Mouse (Mus musculus) myocyte (in vitro differentiated cells): ENCODE results near the gene Vdr.

Experiments used
- CEBPB ChIP-seq: IDR thresholded peaks from 2 replicates; pipeline ENCODE4 v1.6.1; 2011; ENCODE audit warnings: mild to moderate bottlenecking, moderate library complexity; ENCODE audit not compliant: poor library complexity, insufficient read depth, severe bottlenecking
- E2F4 ChIP-seq: IDR thresholded peaks from one replicate; pipeline ENCODE4 v1.6.1; 2011; ENCODE audit warnings: mild to moderate bottlenecking, control low read depth, moderate library complexity; ENCODE audit not compliant: insufficient read depth
- MAX ChIP-seq: IDR thresholded peaks from one replicate; pipeline ENCODE4 v1.6.1; 2011; ENCODE audit warnings: low read depth, mild to moderate bottlenecking, control low read depth
- POLR2A ChIP-seq: IDR thresholded peaks from one replicate; pipeline ENCODE4 v1.6.1; 2011; ENCODE audit warnings: low read depth, mild to moderate bottlenecking, control low read depth, moderate library complexity; ENCODE audit not compliant: insufficient read length
- REST ChIP-seq: IDR thresholded peaks from one replicate; pipeline ENCODE4 v1.6.1; 2011; ENCODE audit warnings: mild to moderate bottlenecking, control low read depth, moderate library complexity; ENCODE audit not compliant: insufficient read depth, insufficient read length
- SRF ChIP-seq: IDR thresholded peaks from one replicate; pipeline ENCODE4 v1.6.1; 2011; ENCODE audit warnings: low read depth; ENCODE audit not compliant: control insufficient read depth, insufficient read length
- USF1 ChIP-seq: IDR thresholded peaks from one replicate; pipeline ENCODE4 v1.6.1; 2011; ENCODE audit warnings: low read depth, mild to moderate bottlenecking, control low read depth, moderate library complexity

DNA sequence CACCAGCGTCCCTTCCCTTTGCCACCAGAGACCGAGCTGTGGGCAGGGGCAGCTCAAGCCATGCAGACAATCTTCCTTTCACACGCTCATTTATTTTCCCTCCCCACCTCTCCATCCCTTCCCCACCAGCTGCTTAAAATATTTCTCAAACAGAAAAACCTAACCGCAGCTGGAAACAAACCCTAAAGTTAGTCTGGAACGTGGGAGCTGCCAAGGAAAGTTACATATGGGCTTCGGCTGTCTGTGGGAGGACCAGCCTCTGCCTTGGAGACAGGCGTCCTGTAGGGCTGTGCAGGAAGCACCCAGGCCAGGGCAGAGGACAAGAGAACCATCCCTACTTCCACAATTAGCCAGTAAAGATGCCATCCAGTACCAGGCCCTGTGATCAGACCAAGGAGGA lies 39.8 kb upstream of the Vdr start:
- TF ChIP-seq POLR2A: no peak
- TF ChIP-seq MAX: no peak
- no peak for TF ChIP-seq CEBPB
- TF ChIP-seq USF1: no peak
- no peak for TF ChIP-seq E2F4
- TF ChIP-seq REST: no peak
- no peak for TF ChIP-seq SRF
